Mouse (Mus musculus) ES-E14 (cell line): ENCODE results near the gene Jtb. TPM values are rescaled to one million over a fixed set of nuclear protein-coding genes. Genes with fewer than 3 reads are reported as not detected.

Source experiments
- DNase-seq: peaks from one replicate; pipeline ENCODE4 v3.0.0-alpha.2; 2013; ENCODE audit warnings: low read depth, low spot score
- H3K27ac ChIP-seq: 2 replicates; pipeline ENCODE4 v1.5.1; 2012; ENCODE audit warnings: low read depth, mild to moderate bottlenecking, low read length, moderate library complexity, mixed read lengths; ENCODE audit not compliant: poor library complexity, insufficient read depth, severe bottlenecking
- H3K36me3 ChIP-seq: 2 replicates; pipeline ENCODE4 v1.6.1; 2012; ENCODE audit warnings: mild to moderate bottlenecking, low read length, moderate library complexity, mixed read lengths; ENCODE audit not compliant: control insufficient read depth, poor library complexity, insufficient read depth, severe bottlenecking
- H3K4me1 ChIP-seq, 2 experiments: fragments of 150-350 bp in 1 of 2; sonication (generic) in 1 of 2; 2 replicates each; pipeline ENCODE4 v1.6.1; 2012; ENCODE audit warnings: low read length in 2 of 2, mild to moderate bottlenecking in 1 of 2, mixed read lengths in 1 of 2; ENCODE audit not compliant: control insufficient read depth in 2 of 2, insufficient read depth in 2 of 2, poor library complexity in 1 of 2
- H3K4me3 ChIP-seq, 2 experiments: fragments of 150-350 bp in 1 of 2; sonication (generic) in 1 of 2; 2 replicates each; pipeline ENCODE4 v1.5.1; 2012; ENCODE audit warnings: low read length in 2 of 2, low read depth in 1 of 2, mild to moderate bottlenecking in 1 of 2, mixed read lengths in 1 of 2; ENCODE audit not compliant: insufficient read depth in 1 of 2, poor library complexity in 1 of 2, severe bottlenecking in 1 of 2
- H3K9ac ChIP-seq: 2 replicates; pipeline ENCODE4 v1.6.1; 2012; ENCODE audit warnings: low read depth, mild to moderate bottlenecking, low read length, mixed read lengths; ENCODE audit not compliant: poor library complexity, insufficient read depth, severe bottlenecking
- H3K9me3 ChIP-seq: fragments of 150-350 bp; sonication (generic); 2 replicates; pipeline ENCODE4 v1.6.1; 2012; ENCODE audit warnings: low read depth, mild to moderate bottlenecking, low read length; ENCODE audit not compliant: control insufficient read depth, insufficient read depth
- CHD2 ChIP-seq: IDR thresholded peaks from 2 replicates; pipeline ENCODE4 v1.6.1; 2014; ENCODE audit warnings: mild to moderate bottlenecking, low read depth, low read length, inconsistent platforms
- HCFC1 ChIP-seq: IDR thresholded peaks from 2 replicates; pipeline ENCODE4 v1.6.1; 2012; ENCODE audit warnings: low read length, inconsistent platforms, borderline replicate concordance; ENCODE audit not compliant: insufficient read depth
- MAFK ChIP-seq: IDR thresholded peaks from 2 replicates; pipeline ENCODE4 v1.6.1; 2014; ENCODE audit warnings: mild to moderate bottlenecking, low read depth, low read length, inconsistent platforms; ENCODE audit not compliant: insufficient read depth
- ZC3H11A ChIP-seq: IDR thresholded peaks from 2 replicates; pipeline ENCODE4 v1.6.1; 2012; ENCODE audit warnings: low read depth, mild to moderate bottlenecking, inconsistent platforms, low read length, borderline replicate concordance
- ZNF384 ChIP-seq: IDR thresholded peaks from 2 replicates; pipeline ENCODE4 v1.6.1; 2012; ENCODE audit warnings: low read depth, low read length, inconsistent platforms
- in situ Hi-C, 2 experiments: fragments of 600-800 bp; cut with MboI; formaldehyde crosslinking; loops; one replicate each; pipeline ENCODE4 v1.15.1; 2025; ENCODE audit warnings: low sequenced_read_pairs in 2 of 2, inconsistent platforms in 1 of 2; ENCODE audit not compliant: unreplicated experiment in 2 of 2
- total RNA-seq: library from RNA; depleted of rRNA; stranded (reverse); fragments of 300-350 nt; gene quantifications from 2 replicates; pipeline ENCODE4 v1.2.3, GENCODE M21; 2012

Gene Jtb
- total RNA-seq, 1 experiment = 64.0 TPM

- Histone ChIP-seq H3K9me3 (no peaks in the 10 kb centered on the region), H3K27ac (no peak overlapping the region), H3K9ac (no peak overlapping the region; the same call in 1 of the 2 replicates), H3K36me3 (peaks cover 10% of the 10 kb centered on the region; the same call in 1 of the 2 replicates), H3K4me1 (peaks cover 4% of the 10 kb centered on the region in 2 experiments; a peak in 2 of 4 replicates), H3K4me3 (0 out of 4 replicates have a peak overlapping the region, but pooled peaks of 1 of the 2 experiments have one; percentile 93)
- no peak for TF ChIP-seq HCFC1
- TF ChIP-seq ZNF384 = no peak
- no peak for TF ChIP-seq MAFK
- TF ChIP-seq ZC3H11A = no peak
- TF ChIP-seq CHD2 = no peak
- DNase-seq = no peak
- in situ Hi-C loops = no loop called here
These were observed 35.7 kb downstream of the Jtb start for GRCm38 (mm10) chr3:90266901-90267775.

GRCm38 (mm10) chr3:90268190-90268589 is 36.8 kb downstream of the Jtb start:
- Histone ChIP-seq H3K9ac (no peak overlapping the region), H3K4me1 (peaks cover 4 to 5% of the 10 kb centered on the region in 2 experiments; a peak in 2 of 4 replicates), H3K27ac (no peak overlapping the region), H3K36me3 (peaks cover 5% of the 10 kb centered on the region; the same call in 1 of the 2 replicates), H3K9me3 (no peaks in the 10 kb centered on the region), H3K4me3 (no peak overlapping the region)
- no peak for TF ChIP-seq ZC3H11A
- no peak for DNase-seq
- in situ Hi-C loops = no loop called here

GRCm38 (mm10) chr3:90268971-90269370 is 37.6 kb downstream of the Jtb start:
- Histone ChIP-seq H3K4me3 (no peak overlapping the region), H3K27ac (no peak overlapping the region), H3K36me3 (no peaks in the 10 kb centered on the region; the same call in 1 of the 2 replicates), H3K4me1 (peaks cover 4 to 12% of the 10 kb centered on the region in 2 experiments; a peak in 2 of 4 replicates), H3K9me3 (no peaks in the 10 kb centered on the region), H3K9ac (no peak overlapping the region)
- in situ Hi-C loops = no loop called here
- TF ChIP-seq MAFK (no peak), ZNF384 (no peak), ZC3H11A (no peak), CHD2 (no peak), HCFC1 (no peak)
- DNase-seq = no peak

GRCm38 (mm10) chr3:90270784-90271183 is 39.4 kb downstream of the Jtb start:
- Histone ChIP-seq H3K36me3 (peaks cover 2% of the 10 kb centered on the region; the same call in 1 of the 2 replicates), H3K9me3 (no peaks in the 10 kb centered on the region), H3K9ac (no peak overlapping the region), H3K4me1 (peaks cover 4 to 16% of the 10 kb centered on the region in 2 experiments; a peak in 1 of 4 replicates), H3K4me3 (no peak overlapping the region), H3K27ac (no peak overlapping the region)
- in situ Hi-C loops = no loop called here
- no peak for DNase-seq
- no peak for TF ChIP-seq CHD2
- TF ChIP-seq ZC3H11A = no peak
- no peak for TF ChIP-seq HCFC1
- TF ChIP-seq ZNF384 = no peak
- no peak for TF ChIP-seq MAFK
